Mouse (Mus musculus) intestine, embryonic 15.5 days (tissue): ENCODE data around the gene Gm7233. TPM values are rescaled to one million over a fixed set of nuclear protein-coding genes. Genes with fewer than 3 reads are reported as not detected.
"Not testable (repeated sequence)": the region's sequence is repeated elsewhere in the genome, so short reads cannot be mapped to it uniquely, and the experiment has no call there.

Experiments used
- ATAC-seq: fragments of 200-750 bp; cut with Nextera tagmentation; 2 replicates; pipeline ENCODE4 v1.8.0; 2017; ENCODE audit warnings: moderate TSS enrichment, moderate library complexity
- H3K27ac ChIP-seq: fragments of 300-500 bp; sonication (generic); 2 replicates; pipeline ENCODE4 v1.5.1; 2015; ENCODE audit warnings: mild to moderate bottlenecking, inconsistent platforms
- H3K27me3 ChIP-seq: fragments of 300-500 bp; sonication (generic); replicated peaks from 2 replicates; pipeline ENCODE4 v1.6.1; 2015; ENCODE audit warnings: inconsistent platforms
- H3K36me3 ChIP-seq: fragments of 300-500 bp; sonication (generic); 2 replicates; pipeline ENCODE4 v1.6.1; 2015; ENCODE audit warnings: inconsistent platforms
- H3K4me1 ChIP-seq: fragments of 300-500 bp; sonication (generic); replicated peaks from 2 replicates; pipeline ENCODE4 v1.6.1; 2015; ENCODE audit warnings: inconsistent platforms
- H3K4me2 ChIP-seq: fragments of 300-500 bp; sonication (generic); replicated peaks from 2 replicates; pipeline ENCODE4 v1.6.1; 2015; ENCODE audit warnings: mild to moderate bottlenecking, inconsistent platforms
- H3K4me3 ChIP-seq: fragments of 300-500 bp; sonication (generic); replicated peaks from 2 replicates; pipeline ENCODE4 v1.5.1; 2015; ENCODE audit warnings: inconsistent platforms
- H3K9ac ChIP-seq: fragments of 300-500 bp; sonication (generic); 2 replicates; pipeline ENCODE4 v1.6.1; 2015; ENCODE audit warnings: inconsistent platforms
- H3K9me3 ChIP-seq: fragments of 300-500 bp; sonication (generic); 2 replicates; pipeline ENCODE4 v1.6.1; 2016; ENCODE audit warnings: inconsistent platforms
- WGBS: fragments of 180-500 bp; shearing (Covaris S2); methylation state at CpG from one replicate; pipeline ENCODE4 v1.1.7; 2015; 5-methylcytosine and 5-hydroxymethylcytosine counted together
- polyA plus RNA-seq: library from polyadenylated mRNA; unstranded; fragments of >200 nt; fragmentation: Nextera tagmentation; extraction: Ambion mirVana; gene quantifications from 2 replicates; pipeline ENCODE4 v1.2.1, GENCODE M21; 2015

Gm7233 gene
- polyA plus RNA-seq = not detected in 2 replicates

DNA sequence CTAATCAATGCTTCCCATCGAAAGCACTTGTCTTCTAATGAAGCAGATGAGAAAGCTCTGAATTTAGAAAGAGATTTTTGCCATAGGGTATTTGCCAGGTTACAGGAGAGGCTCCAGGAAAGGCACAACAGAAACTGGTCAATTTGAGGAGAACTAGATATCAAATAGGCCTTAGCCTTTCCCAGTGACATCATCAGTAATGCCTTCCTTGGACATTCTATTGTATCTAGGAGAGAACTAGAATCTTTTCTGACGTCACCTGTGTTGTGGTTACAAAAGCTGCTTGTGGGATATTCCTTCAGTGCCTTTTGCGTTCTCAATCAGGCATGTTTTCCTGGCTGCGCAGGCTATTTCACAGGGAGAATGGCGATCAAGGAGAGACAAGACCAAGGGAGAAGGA, at the start of gene Gm7233:
TSS of gene Gm7233 (plus strand) at position 301 of the 400 bp plus-strand sequence.
- not testable (repeated sequence) for H3K27ac ChIP-seq, H3K9me3 ChIP-seq, H3K9ac ChIP-seq, H3K4me1 ChIP-seq, ATAC-seq, H3K4me3 ChIP-seq, H3K27me3 ChIP-seq, H3K4me2 ChIP-seq, H3K36me3 ChIP-seq
- WGBS = 86% methylated on average over 5 of the region's 5 CpGs

DNA sequence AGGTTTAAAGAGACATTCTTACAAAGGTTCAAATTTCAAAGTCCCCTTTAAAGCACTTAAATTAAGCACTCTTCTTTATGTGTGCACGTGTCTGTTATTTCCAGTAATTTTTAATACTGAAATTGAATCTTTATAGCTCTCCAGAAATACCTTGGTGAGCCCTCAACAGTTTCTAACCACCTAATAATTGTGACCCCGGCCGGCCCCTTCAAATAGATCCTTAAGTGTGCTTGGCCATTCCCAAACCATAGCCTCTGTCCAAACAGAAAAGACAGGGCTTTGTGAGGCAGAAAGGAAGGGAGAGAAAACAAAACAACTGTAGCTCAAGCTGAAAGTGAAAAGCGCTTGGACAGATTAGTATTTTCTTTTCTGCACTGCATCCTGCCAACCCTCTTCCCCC, 12.5 kb upstream of the Gm7233 start:
- WGBS = 73% methylated on average over 3 of the region's 4 CpGs
- H3K36me3 ChIP-seq, H3K27me3 ChIP-seq, H3K4me1 ChIP-seq, H3K4me3 ChIP-seq, H3K9ac ChIP-seq, H3K9me3 ChIP-seq, H3K4me2 ChIP-seq, ATAC-seq, H3K27ac ChIP-seq: not testable (repeated sequence)

DNA sequence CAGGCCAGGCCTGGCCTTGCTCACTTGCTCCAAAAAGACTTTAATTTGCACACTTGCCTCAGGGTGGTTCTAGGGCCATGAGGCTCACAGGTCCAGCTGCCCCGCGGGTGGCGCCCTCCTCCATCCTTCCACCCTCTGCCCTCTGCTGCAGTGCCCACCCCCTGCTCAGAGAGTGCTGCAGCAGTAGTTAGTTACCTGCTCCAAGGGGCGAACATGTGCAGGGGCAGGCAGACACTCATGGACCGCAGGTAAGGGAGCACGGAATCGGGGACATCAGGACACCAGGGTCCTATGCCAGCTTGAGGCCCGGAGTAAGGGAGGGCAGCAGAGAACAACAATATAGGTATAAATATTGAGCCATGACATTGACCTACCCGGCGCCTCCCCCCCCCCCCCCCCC, 11.7 kb upstream of the Gm7233 start:
- not testable (repeated sequence) for H3K4me1 ChIP-seq, H3K27me3 ChIP-seq, H3K9ac ChIP-seq, H3K4me3 ChIP-seq, H3K27ac ChIP-seq, H3K4me2 ChIP-seq, H3K36me3 ChIP-seq, ATAC-seq, H3K9me3 ChIP-seq
- WGBS = no CpG with 5 or more reads among the region's 10 CpGs

DNA sequence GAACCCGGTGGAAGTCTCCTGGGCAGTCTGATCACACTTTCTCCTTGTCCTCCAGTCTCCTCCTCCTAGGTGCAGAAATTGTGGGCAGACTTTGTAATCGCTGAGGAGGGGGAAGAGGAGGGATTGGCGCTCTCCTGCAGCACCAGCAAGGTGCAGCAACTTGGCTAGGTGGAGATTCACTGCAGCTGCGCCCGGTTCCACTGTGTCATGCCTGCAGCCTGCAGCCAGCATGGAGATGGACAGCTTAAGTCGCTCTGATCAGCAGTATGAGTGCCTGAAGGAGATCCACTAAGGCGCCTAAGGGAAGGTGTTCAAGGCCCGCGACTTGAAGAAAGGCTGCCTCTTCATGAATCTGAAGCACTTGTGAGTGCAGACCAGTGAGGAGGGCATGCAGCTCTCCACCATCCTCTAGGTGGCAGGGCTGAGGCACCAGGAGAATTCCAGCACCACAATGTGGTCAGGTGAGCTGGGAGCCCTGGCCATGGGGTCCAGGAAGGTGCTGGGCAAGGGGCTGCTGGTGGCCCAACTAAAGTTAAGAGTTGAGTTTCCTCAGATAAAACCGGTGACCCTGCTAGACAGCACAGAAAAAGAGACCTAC, 11.0 kb upstream of the Gm7233 start:
- H3K4me2 ChIP-seq, H3K9me3 ChIP-seq, H3K4me3 ChIP-seq, H3K27me3 ChIP-seq, H3K27ac ChIP-seq, H3K36me3 ChIP-seq, H3K9ac ChIP-seq, H3K4me1 ChIP-seq: not testable (repeated sequence)
- peak; percentile 74 for ATAC-seq
- WGBS = 29% methylated on average over 1 of the region's 10 CpGs

DNA sequence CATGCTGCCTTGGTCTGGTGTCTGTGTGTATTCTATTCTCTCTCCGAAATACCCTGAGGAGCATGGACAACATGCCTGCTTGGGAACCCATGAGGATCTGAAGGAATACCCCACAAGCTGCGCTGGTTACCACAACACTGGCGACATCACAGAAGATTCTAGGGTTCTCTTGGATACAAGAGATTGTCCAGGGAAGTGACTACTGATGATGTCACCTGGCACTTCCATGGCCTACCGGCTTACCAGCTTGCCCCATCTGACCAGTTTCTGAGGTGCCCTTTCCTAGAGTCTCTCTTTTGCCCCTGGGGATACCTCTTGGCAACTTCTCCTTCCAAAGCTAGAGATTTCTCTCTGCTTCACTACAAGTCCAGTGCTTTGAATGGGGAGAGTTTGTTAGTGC, 55.5 kb downstream of the Gm7233 start, which contains the start of gene Gm8122:
TSS of gene Gm8122 (minus strand) at position 101 of the 400 bp plus-strand sequence.
- ATAC-seq, H3K4me3 ChIP-seq, H3K9ac ChIP-seq, H3K9me3 ChIP-seq, H3K4me2 ChIP-seq, H3K4me1 ChIP-seq, H3K27ac ChIP-seq, H3K27me3 ChIP-seq, H3K36me3 ChIP-seq: not testable (repeated sequence)
- 89% methylated on average over 4 of the region's 4 CpGs for WGBS

Other genes starting within 250 kb of the Gm7233 start
- not detected in 2 replicates for gene Gm8082, start 186.2 kb upstream of the Gm7233 start, polyA plus RNA-seq
- gene Gm10376, start 164.2 kb upstream of the Gm7233 start, polyA plus RNA-seq = not detected in 2 replicates
- gene Gm8094, start 103.2 kb upstream of the Gm7233 start, polyA plus RNA-seq = not detected in 2 replicates
- gene Gm8104, start 79.3 kb upstream of the Gm7233 start, polyA plus RNA-seq = not detected in 2 replicates
- gene Gm8122, start 55.4 kb downstream of the Gm7233 start, polyA plus RNA-seq = not detected in 2 replicates
- not detected in 2 replicates for gene Gm8126, start 78.8 kb downstream of the Gm7233 start, polyA plus RNA-seq
- gene Gm9732, start 95.2 kb downstream of the Gm7233 start, polyA plus RNA-seq = not detected in 2 replicates
- not detected in 2 replicates for gene Gm8127, start 114.0 kb downstream of the Gm7233 start, polyA plus RNA-seq
- not detected in 2 replicates for gene 1700001F09Rik, start 167.9 kb downstream of the Gm7233 start, polyA plus RNA-seq
- gene Gm8138, start 236.5 kb downstream of the Gm7233 start, polyA plus RNA-seq = not detected in 2 replicates